Mouse (Mus musculus) CH12.LX (cell line): Measurements from ENCODE around the gene Tbc1d16. TPM values are rescaled to one million over a fixed set of nuclear protein-coding genes. Genes with fewer than 3 reads are reported as not detected.

Experiments
- DNase-seq: peaks from one replicate; pipeline ENCODE4 v3.0.0-alpha.2; 2013; ENCODE audit errors: extremely low read depth
- H3K27ac ChIP-seq: 2 replicates; pipeline ENCODE4 v1.5.1; 2012; ENCODE audit warnings: low read depth, mild to moderate bottlenecking, control low read depth, moderate library complexity; ENCODE audit not compliant: insufficient read depth
- H3K27me3 ChIP-seq: replicated peaks from 2 replicates; pipeline ENCODE3; 2012; ENCODE audit warnings: inconsistent platforms
- H3K36me3 ChIP-seq, 2 experiments: replicated peaks in 1 of 2; 2 replicates each; pipeline versions ENCODE3 to v1.6.1; 2012; ENCODE audit warnings: inconsistent platforms in 1 of 2, low read length in 1 of 2, mild to moderate bottlenecking in 1 of 2, mixed read lengths in 1 of 2, moderate library complexity in 1 of 2; ENCODE audit not compliant: control insufficient read depth in 1 of 2, insufficient read depth in 1 of 2
- H3K4me1 ChIP-seq, 2 experiments: 2 replicates each; pipeline ENCODE4 v1.6.1; 2012; ENCODE audit warnings: inconsistent platforms in 1 of 2, moderate library complexity in 1 of 2; ENCODE audit not compliant: insufficient read depth in 2 of 2, control insufficient read depth in 1 of 2
- H3K4me2 ChIP-seq: 2 replicates; pipeline ENCODE4 v1.6.1; 2012; ENCODE audit warnings: low read depth, mild to moderate bottlenecking, control low read depth; ENCODE audit not compliant: poor library complexity, insufficient read depth, severe bottlenecking
- H3K4me3 ChIP-seq, 3 experiments: fragments of 150-350 bp in 1 of 3; sonication (generic) in 1 of 3; replicated peaks in 1 of 3; 2 replicates each; pipeline versions ENCODE3 to v1.5.1; 2011 to 2012; ENCODE audit warnings: low read depth in 2 of 3, low read length in 2 of 3, mild to moderate bottlenecking in 2 of 3, moderate library complexity in 2 of 3, control low read depth in 1 of 3, improper control_type of control experiment in 1 of 3, inconsistent platforms in 1 of 3, mixed read lengths in 1 of 3; ENCODE audit not compliant: poor library complexity in 1 of 3
- H3K79me2 ChIP-seq: replicated peaks from 2 replicates; pipeline ENCODE4 v1.6.1; 2012; ENCODE audit warnings: mild to moderate bottlenecking, moderate library complexity; ENCODE audit not compliant: control insufficient read depth, poor library complexity, insufficient read depth, severe bottlenecking; ENCODE audit errors: extremely low read depth
- H3K9ac ChIP-seq: 2 replicates; pipeline ENCODE4 v1.6.1; 2012; ENCODE audit warnings: low read depth, mild to moderate bottlenecking, control low read depth, moderate library complexity; ENCODE audit not compliant: insufficient read depth
- H3K9me3 ChIP-seq: replicated peaks from 2 replicates; pipeline ENCODE3; 2012; ENCODE audit warnings: low read length, inconsistent platforms, mixed read lengths
- CHD2 ChIP-seq: IDR thresholded peaks from 2 replicates; pipeline ENCODE4 v1.6.1; 2011; ENCODE audit warnings: low read length, improper control_type of control experiment
- CTCF ChIP-seq, 2 experiments: IDR thresholded peaks in 1 of 2; conservative IDR thresholded peaks in 1 of 2; 2 replicates each; pipeline ENCODE4 v1.5.1; 2011 to 2012; ENCODE audit warnings: low read depth in 2 of 2, low read length in 2 of 2, improper control_type of control experiment in 1 of 2, inconsistent platforms in 1 of 2, mild to moderate bottlenecking in 1 of 2, moderate library complexity in 1 of 2
- E2F4 ChIP-seq: IDR thresholded peaks from 2 replicates; pipeline ENCODE4 v1.6.1; 2011; ENCODE audit warnings: low read depth, low read length, improper control_type of control experiment; ENCODE audit not compliant: insufficient replicate concordance
- ELF1 ChIP-seq: IDR thresholded peaks from 2 replicates; pipeline ENCODE4 v1.6.1; 2014; ENCODE audit warnings: low read depth, mild to moderate bottlenecking, inconsistent platforms, low read length, improper control_type of control experiment
- GABPA ChIP-seq: IDR thresholded peaks from 2 replicates; pipeline ENCODE4 v1.6.1; 2012; ENCODE audit warnings: low read depth, low read length, improper control_type of control experiment, inconsistent platforms; ENCODE audit not compliant: insufficient replicate concordance
- HCFC1 ChIP-seq: IDR thresholded peaks from 2 replicates; pipeline ENCODE4 v1.6.1; 2012; ENCODE audit warnings: low read depth, mild to moderate bottlenecking, inconsistent platforms, low read length, improper control_type of control experiment
- IRF4 ChIP-seq: IDR thresholded peaks from 2 replicates; pipeline ENCODE4 v1.6.1; 2014; ENCODE audit warnings: low read depth, mild to moderate bottlenecking, inconsistent platforms, low read length, improper control_type of control experiment
- JUN ChIP-seq: IDR thresholded peaks from 2 replicates; pipeline ENCODE4 v1.6.1; 2011; ENCODE audit warnings: low read depth, mild to moderate bottlenecking, low read length, improper control_type of control experiment, moderate library complexity; ENCODE audit not compliant: insufficient read depth
- KAT2A ChIP-seq: IDR thresholded peaks from 2 replicates; pipeline ENCODE4 v1.6.1; 2012; ENCODE audit warnings: low read length, improper control_type of control experiment, inconsistent platforms; ENCODE audit not compliant: insufficient replicate concordance
- MAZ ChIP-seq: IDR thresholded peaks from 2 replicates; pipeline ENCODE4 v1.6.1; 2012; ENCODE audit warnings: low read depth, mild to moderate bottlenecking, inconsistent platforms, low read length, improper control_type of control experiment, moderate library complexity
- MEF2A ChIP-seq: IDR thresholded peaks from 2 replicates; pipeline ENCODE4 v1.6.1; 2014; ENCODE audit warnings: low read depth, mild to moderate bottlenecking, inconsistent platforms, low read length, improper control_type of control experiment, borderline replicate concordance
- MXI1 ChIP-seq: IDR thresholded peaks from 2 replicates; pipeline ENCODE4 v1.6.1; 2011; ENCODE audit warnings: mild to moderate bottlenecking, low read depth, low read length, improper control_type of control experiment
- MYC ChIP-seq: IDR thresholded peaks from 2 replicates; pipeline ENCODE4 v1.6.1; 2011; ENCODE audit warnings: low read depth, mild to moderate bottlenecking, improper control_type of control experiment, low read length
- NELFE ChIP-seq: IDR thresholded peaks from 2 replicates; pipeline ENCODE4 v1.6.1; 2011; ENCODE audit warnings: low read depth, low read length, improper control_type of control experiment
- PAX5 ChIP-seq: IDR thresholded peaks from 2 replicates; pipeline ENCODE4 v1.6.1; 2012; ENCODE audit warnings: low read length, inconsistent platforms, mixed read lengths
- RAD21 ChIP-seq: IDR thresholded peaks from 2 replicates; pipeline ENCODE4 v1.6.1; 2011; ENCODE audit warnings: low read depth, mild to moderate bottlenecking, low read length, improper control_type of control experiment, moderate library complexity
- TBP ChIP-seq: conservative IDR thresholded peaks from 2 replicates; pipeline ENCODE4 v1.6.1; 2011; ENCODE audit warnings: low read depth, low read length, improper control_type of control experiment
- TCF12 ChIP-seq: IDR thresholded peaks from 2 replicates; pipeline ENCODE4 v1.6.1; 2014; ENCODE audit warnings: low read depth, mild to moderate bottlenecking, inconsistent platforms, low read length, improper control_type of control experiment
- UBTF ChIP-seq: IDR thresholded peaks from 2 replicates; pipeline ENCODE4 v1.6.1; 2012; ENCODE audit warnings: low read depth, mild to moderate bottlenecking, inconsistent platforms, low read length, improper control_type of control experiment, moderate library complexity
- USF1 ChIP-seq: IDR thresholded peaks from 2 replicates; pipeline ENCODE4 v1.6.1; 2014; ENCODE audit warnings: low read depth, mild to moderate bottlenecking, inconsistent platforms, low read length, improper control_type of control experiment
- USF2 ChIP-seq: conservative IDR thresholded peaks from 2 replicates; pipeline ENCODE4 v1.6.1; 2011; ENCODE audit warnings: low read depth, low read length, improper control_type of control experiment
- ZKSCAN1 ChIP-seq: IDR thresholded peaks from 2 replicates; pipeline ENCODE4 v1.6.1; 2012; ENCODE audit warnings: low read depth, inconsistent platforms, low read length, improper control_type of control experiment, borderline replicate concordance
- ZMIZ1 ChIP-seq: IDR thresholded peaks from 2 replicates; pipeline ENCODE4 v1.6.1; 2012; ENCODE audit warnings: low read depth, mild to moderate bottlenecking, inconsistent platforms, low read length, improper control_type of control experiment
- dilution Hi-C: fragments of 300-500 bp; cut with MboI; formaldehyde crosslinking; loops from 2 replicates; pipeline ENCODE4 v1.14.3; 2020; ENCODE audit warnings: low sequenced_read_pairs; ENCODE audit not compliant: extremely low pct_unique_long_range_greater_than_20kb, extremely low pct_ligation_motif_present
- in situ Hi-C: fragments of 300-500 bp; cut with MboI; formaldehyde crosslinking; loops from 3 replicates; pipeline ENCODE4 v1.14.3; 2019; ENCODE audit warnings: low sequenced_read_pairs, low pct_ligation_motif_present, low pct_unique_long_range_greater_than_20kb, mixed read lengths
- polyA plus RNA-seq: library from polyadenylated mRNA; unstranded; fragments of >175 nt; gene quantifications from 2 replicates; pipeline ENCODE4 v1.2.1, GENCODE M21; 2012; ENCODE audit warnings: low read depth; ENCODE audit not compliant: insufficient read length
- total RNA-seq, 2 experiments: library from RNA; depleted of rRNA; stranded (reverse); fragments of 300-350 nt in 1 of 2; fragments of >200 nt in 1 of 2; gene quantifications; 2 replicates each; pipeline ENCODE4 v1.2.3; 2012 to 2014

Gene Tbc1d16
- total and polyA plus RNA-seq, 3 experiments: 0.79 to 15.9 (median 2.7) TPM

- no peak overlapping the region for H3K9ac ChIP-seq
- no peak overlapping the region for H3K27ac ChIP-seq
- H3K4me2 ChIP-seq: no peak overlapping the region
- in situ Hi-C loops (no loop called here), dilution Hi-C loops (no loop called here)
- H3K4me3 ChIP-seq: no peak overlapping the region
- H3K4me1 ChIP-seq: peaks cover 55 to 98% of the 10 kb centered on the region in 2 experiments
- TF ChIP-seq KAT2A: no peak
- no peak for TF ChIP-seq ZKSCAN1
- no peak for TF ChIP-seq HCFC1
- no peak for TF ChIP-seq USF1
- TF ChIP-seq USF2: no peak
- TF ChIP-seq ZMIZ1: no peak
- no peak for TF ChIP-seq MXI1
- no peak for TF ChIP-seq ELF1
- TF ChIP-seq NELFE: no peak
- TF ChIP-seq E2F4: no peak
- no peak for TF ChIP-seq RAD21
- TF ChIP-seq TBP: no peak
- no peak for TF ChIP-seq CHD2
- no peak for TF ChIP-seq MYC
- no peak for TF ChIP-seq JUN
- no peak for TF ChIP-seq GABPA
- TF ChIP-seq IRF4: no peak
- no peak for TF ChIP-seq MAZ
- TF ChIP-seq MEF2A: no peak
- no peak for TF ChIP-seq PAX5
- H3K36me3 ChIP-seq: no peaks in the 10 kb centered on the region
- no peak for DNase-seq
- no peaks in the 10 kb centered on the region for H3K79me2 ChIP-seq
- H3K9me3 ChIP-seq: no peaks in the 10 kb centered on the region
- H3K27me3 ChIP-seq: peaks cover 6% of the 10 kb centered on the region
Observed at GRCm38 (mm10) chr11:119146140-119146539, 82.2 kb downstream of the Tbc1d16 start.

GRCm38 (mm10) chr11:119144801-119145475 is 83.4 kb downstream of the Tbc1d16 start:
- Histone ChIP-seq H3K27me3 (peaks cover 14% of the 10 kb centered on the region), H3K4me1 (peaks cover 45 to 86% of the 10 kb centered on the region in 2 experiments), H3K36me3 (no peaks in the 10 kb centered on the region), H3K9me3 (no peaks in the 10 kb centered on the region), H3K79me2 (no peaks in the 10 kb centered on the region), H3K4me3 (no peak overlapping the region), H3K4me2 (no peak overlapping the region), H3K9ac (no peak overlapping the region), H3K27ac (no peak overlapping the region)
- in situ Hi-C loops (no loop called here), dilution Hi-C loops (no loop called here)
- no peak for DNase-seq
- TF ChIP-seq UBTF: no peak
- no peak for TF ChIP-seq CTCF (conservative IDR thresholded peaks at IDR 0.05 in 1 of 2, IDR thresholded peaks at IDR 0.05 in 1 of 2; ENCODE audit: low read depth in 2 of 2, low read length in 2 of 2)
- TF ChIP-seq MXI1: no peak
- TF ChIP-seq ELF1: no peak
- TF ChIP-seq TCF12: no peak
- no peak for TF ChIP-seq MEF2A
- no peak for TF ChIP-seq CHD2
